Mouse (Mus musculus) MEL (cell line): Measurements from ENCODE around the gene Olfr718-ps1.

Experiments
- BHLHE40 ChIP-seq: IDR thresholded peaks from 2 replicates; pipeline ENCODE4 v1.6.1; 2012; ENCODE audit warnings: low read depth, mild to moderate bottlenecking, inconsistent platforms, low read length, improper control_type of control experiment, borderline replicate concordance
- CHD1 ChIP-seq: IDR thresholded peaks from 2 replicates; pipeline ENCODE4 v1.6.1; 2012; ENCODE audit warnings: low read depth, mild to moderate bottlenecking, inconsistent platforms, low read length, improper control_type of control experiment
- CHD2 ChIP-seq: IDR thresholded peaks from 2 replicates; pipeline ENCODE4 v1.6.1; 2011; ENCODE audit warnings: low read length, improper control_type of control experiment
- EP300 ChIP-seq, 2 experiments: IDR thresholded peaks; 2 replicates each; pipeline ENCODE4 v1.6.1; 2011; ENCODE audit warnings: improper control_type of control experiment in 2 of 2, low read length in 2 of 2, low read depth in 1 of 2, mild to moderate bottlenecking in 1 of 2
- JUND ChIP-seq: IDR thresholded peaks from 2 replicates; pipeline ENCODE4 v1.6.1; 2011; ENCODE audit warnings: low read depth, mild to moderate bottlenecking, improper control_type of control experiment, low read length
- MAX ChIP-seq: IDR thresholded peaks from 2 replicates; pipeline ENCODE4 v1.6.1; 2011; ENCODE audit warnings: low read length, improper control_type of control experiment
- MAZ ChIP-seq: IDR thresholded peaks from 2 replicates; pipeline ENCODE4 v1.6.1; 2012; ENCODE audit warnings: low read depth, mild to moderate bottlenecking, inconsistent platforms, low read length, improper control_type of control experiment
- MXI1 ChIP-seq: IDR thresholded peaks from 2 replicates; pipeline ENCODE4 v1.6.1; 2011; ENCODE audit warnings: mild to moderate bottlenecking, low read depth, low read length, improper control_type of control experiment
- POLR2A ChIP-seq, 2 experiments: IDR thresholded peaks; 2 replicates each; pipeline ENCODE4 v1.6.1; 2011 to 2012; ENCODE audit warnings: low read length in 2 of 2, mild to moderate bottlenecking in 2 of 2, control low read depth in 1 of 2, improper control_type of control experiment in 1 of 2, low read depth in 1 of 2, moderate library complexity in 1 of 2; ENCODE audit not compliant: control insufficient read depth in 1 of 2, insufficient read depth in 1 of 2, poor library complexity in 1 of 2
- POLR2AphosphoS2 ChIP-seq: IDR thresholded peaks from 2 replicates; pipeline ENCODE4 v1.6.1; 2011; ENCODE audit warnings: low read length, improper control_type of control experiment
- TAL1 ChIP-seq: IDR thresholded peaks from 2 replicates; pipeline ENCODE4 v1.6.1; 2012; ENCODE audit warnings: mild to moderate bottlenecking, inconsistent platforms, low read length, moderate library complexity, mixed read lengths
- USF2 ChIP-seq, 2 experiments: IDR thresholded peaks; 2 replicates each; pipeline ENCODE4 v1.6.1; 2011 to 2012; ENCODE audit warnings: improper control_type of control experiment in 2 of 2, low read length in 2 of 2, borderline replicate concordance in 1 of 2, inconsistent platforms in 1 of 2, low read depth in 1 of 2, mild to moderate bottlenecking in 1 of 2; ENCODE audit not compliant: insufficient read depth in 1 of 2
- ZMIZ1 ChIP-seq: IDR thresholded peaks from 2 replicates; pipeline ENCODE4 v1.6.1; 2012; ENCODE audit warnings: low read depth, mild to moderate bottlenecking, inconsistent platforms, low read length, improper control_type of control experiment, moderate library complexity

- no peak for TF ChIP-seq POLR2AphosphoS2
- TF ChIP-seq TAL1 = no peak
- no peak for TF ChIP-seq BHLHE40
- no peak for TF ChIP-seq JUND
- no peak for TF ChIP-seq MAX
- TF ChIP-seq CHD2 = no peak
- TF ChIP-seq EP300 (IDR thresholded peaks at IDR 0.05; ENCODE audit: low read depth in 1 of 2, low read length in 2 of 2) = no peak
- no peak for TF ChIP-seq USF2 (IDR thresholded peaks at IDR 0.05; ENCODE audit: borderline replicate concordance in 1 of 2, insufficient read depth in 1 of 2, low read depth in 1 of 2, low read length in 2 of 2)
- TF ChIP-seq CHD1 = no peak
- no peak for TF ChIP-seq MAZ
- no peak for TF ChIP-seq POLR2A (IDR thresholded peaks at IDR 0.05; ENCODE audit: control insufficient read depth in 1 of 2, insufficient read depth in 1 of 2, low read depth in 1 of 2, low read length in 2 of 2, poor library complexity in 1 of 2)
- no peak for TF ChIP-seq MXI1
- no peak for TF ChIP-seq ZMIZ1
These were observed 8.2 kb upstream of the Olfr718-ps1 start for GRCm38 (mm10) chr5:143155534-143155933.
